Mouse (Mus musculus) T-cell, adult 2 months (primary cell): Measurements from ENCODE around the gene Ect2.

Experiments
- DNase-seq: peaks from one replicate; pipeline ENCODE4 v3.0.0; 2022; ENCODE audit warnings: low spot score

The Ect2 gene

DNA sequence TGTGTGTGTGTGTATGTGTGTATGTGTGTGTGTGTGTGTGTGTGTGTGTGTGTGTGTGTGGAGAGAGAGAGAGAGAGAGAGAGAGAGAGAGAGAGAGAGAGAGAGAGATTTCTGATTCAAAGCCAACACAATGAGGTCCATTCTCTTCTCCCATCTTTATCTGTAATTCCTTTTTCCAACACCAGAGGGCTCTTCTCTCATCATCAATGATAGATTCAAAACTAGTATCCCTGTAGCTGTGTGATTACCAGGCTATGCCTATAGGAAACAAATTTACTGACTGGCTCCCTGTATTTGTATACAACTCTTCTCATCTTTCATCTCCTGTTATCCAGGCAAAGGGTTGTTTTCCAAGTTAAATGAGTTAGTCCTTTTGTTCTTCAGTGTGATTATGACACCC is 86.5 kb downstream of the Ect2 start:
- no peak for DNase-seq

DNA sequence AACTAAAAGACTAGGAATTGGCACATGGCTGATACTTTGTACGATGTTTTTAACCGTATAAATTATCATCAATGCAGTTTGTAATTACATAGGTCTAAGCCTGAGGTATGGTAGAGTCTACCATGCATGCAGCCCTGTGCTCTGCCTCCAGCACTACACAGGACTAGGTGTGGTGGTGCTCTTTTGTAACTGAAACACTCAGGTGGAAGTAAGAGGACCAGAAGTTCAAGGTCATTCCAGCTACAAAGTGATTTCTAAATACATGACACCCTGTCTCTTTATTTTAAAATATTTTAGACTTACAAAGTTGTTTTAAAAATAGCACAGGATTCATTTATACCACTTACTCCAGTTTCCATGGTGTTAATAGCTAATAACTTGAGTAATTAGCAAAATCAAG is 88.8 kb downstream of the Ect2 start:
- no peak for DNase-seq

DNA sequence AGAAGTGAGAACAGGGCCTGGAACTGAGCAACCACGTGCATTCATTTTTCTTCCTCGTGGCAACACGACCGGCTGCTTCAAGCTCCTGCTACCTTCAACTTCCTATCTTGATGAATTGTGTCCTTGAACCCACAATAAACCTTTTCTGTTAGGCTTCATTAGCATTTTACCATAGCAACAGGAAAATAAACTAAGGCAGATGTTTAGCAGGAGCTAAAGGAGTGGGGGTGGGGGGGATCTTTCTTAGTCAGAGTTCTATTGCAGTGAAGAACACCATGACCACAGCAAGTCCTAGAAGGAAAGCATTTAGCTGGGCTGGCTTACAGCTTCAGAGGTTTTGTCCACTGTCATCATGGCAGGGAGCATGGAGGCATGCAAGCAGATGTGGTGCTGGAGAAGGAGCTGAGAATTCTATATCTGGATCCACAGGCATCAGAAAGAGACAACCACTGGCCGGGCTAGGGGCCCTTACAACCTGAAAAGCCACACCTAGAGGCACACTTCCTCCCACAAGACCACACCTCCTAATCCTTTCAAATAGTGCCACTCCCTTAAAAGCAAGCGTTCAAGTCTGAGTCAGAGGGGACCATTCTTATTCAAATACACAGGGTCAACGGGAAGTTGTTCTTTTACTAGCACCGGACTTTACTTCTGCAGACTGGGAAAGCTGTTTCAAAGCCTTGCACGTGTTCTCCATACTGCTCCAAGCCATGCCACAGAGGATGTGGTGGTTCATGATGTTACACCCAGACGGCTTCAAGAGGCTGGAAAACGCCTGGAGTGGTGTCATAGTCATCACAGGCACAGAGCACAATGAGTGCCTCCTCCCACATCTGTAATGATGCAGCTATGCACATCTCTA is 90.0 kb downstream of the Ect2 start:
- DNase-seq: no peak

DNA sequence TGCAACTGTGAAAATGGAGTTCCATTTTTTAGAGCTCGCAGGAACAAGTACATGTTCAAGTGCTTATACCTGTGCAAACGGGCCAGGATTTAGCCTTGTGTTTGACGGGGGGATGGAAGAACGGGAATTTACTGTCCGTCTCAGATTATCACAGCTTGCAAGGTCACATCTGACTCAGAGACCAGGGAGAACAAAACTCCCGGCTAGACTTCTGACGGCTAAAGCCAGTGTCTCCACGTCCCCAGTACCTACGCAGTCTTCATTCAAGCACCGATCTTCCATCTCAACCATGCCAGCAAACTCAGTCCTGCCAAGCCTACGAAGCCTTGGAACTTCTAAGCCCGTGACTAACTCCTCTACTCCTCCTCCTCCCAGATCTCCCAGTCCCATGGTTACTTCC is 93.2 kb downstream of the Ect2 start:
- no peak for DNase-seq

DNA sequence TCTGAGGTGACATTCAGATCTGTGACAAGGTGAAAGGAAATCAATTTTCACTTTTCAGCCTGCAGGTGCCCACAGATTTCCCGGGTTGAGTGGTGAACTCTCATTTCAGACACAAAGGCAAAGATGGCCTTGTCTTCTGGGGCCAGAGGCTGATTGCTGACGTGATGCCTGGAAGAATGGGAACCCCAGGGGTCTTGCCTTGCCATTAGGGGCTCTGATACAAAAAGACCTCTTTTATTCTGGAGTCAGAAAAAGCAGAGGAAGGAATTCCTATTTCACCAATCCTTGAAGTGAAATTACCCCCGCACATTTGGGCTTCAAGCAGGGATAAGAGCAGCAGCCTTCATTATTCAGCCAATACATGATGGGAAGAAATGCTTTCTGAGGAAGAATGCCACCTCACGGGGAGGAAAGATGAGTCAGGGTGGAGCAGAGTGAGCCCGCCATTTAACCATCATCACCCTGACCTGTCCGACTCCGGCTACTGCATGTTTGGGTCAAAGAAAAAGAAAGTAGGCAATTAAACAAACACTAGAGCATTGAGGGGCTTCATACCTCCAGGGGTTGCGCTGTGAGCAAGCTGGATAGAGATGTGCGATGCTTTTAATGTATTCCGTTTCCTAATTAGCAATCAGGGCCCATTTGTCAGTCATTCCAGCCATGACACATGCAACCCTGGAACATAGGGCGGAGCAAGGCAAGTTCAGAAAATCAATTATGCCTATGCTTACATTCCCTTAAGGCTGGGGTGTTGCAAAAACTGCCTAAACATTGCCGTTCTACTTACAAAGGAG is 94.0 kb downstream of the Ect2 start:
- DNase-seq: no peak

DNA sequence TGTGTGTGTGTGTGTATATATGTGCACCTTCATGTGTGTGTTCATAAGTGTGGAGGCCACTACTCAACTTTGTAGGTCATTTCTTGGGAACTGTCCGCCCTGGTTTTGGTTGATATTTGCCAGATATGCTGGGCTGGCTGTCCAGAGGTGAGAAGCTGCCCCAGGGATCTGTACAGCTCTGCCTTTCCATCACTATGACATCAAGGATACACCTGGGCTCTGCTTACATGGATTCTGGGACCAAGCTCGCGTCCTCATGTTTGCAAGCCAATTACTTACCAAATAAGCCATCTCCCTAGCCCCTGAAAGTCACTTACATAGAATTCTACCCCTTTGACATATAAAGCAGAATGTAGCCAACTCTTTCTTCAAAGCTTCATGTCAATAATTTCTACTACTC is 98.2 kb downstream of the Ect2 start:
- no peak for DNase-seq

DNA sequence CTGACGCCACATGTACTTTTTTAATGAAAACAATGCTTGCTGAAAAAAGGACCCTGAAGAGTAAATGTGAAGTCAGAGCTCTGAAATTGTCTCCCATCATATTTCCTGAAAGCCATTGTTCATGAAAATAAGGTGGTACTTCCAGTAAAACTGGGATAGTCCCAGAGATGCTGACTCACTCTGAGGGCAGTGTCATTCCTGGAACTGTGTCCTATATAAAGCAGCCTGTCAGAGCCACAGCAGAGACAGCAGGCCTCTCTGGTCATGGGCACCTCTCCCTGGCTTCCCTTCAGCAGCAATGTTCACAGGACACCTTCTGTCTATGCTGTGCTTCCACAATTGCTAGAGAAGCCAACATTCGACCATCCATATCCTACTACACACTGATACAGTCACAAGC is 98.9 kb downstream of the Ect2 start:
- no peak for DNase-seq
